Mouse (Mus musculus) E14TG2a.4 (cell line): ENCODE results near the gene Lysmd3.

ENCODE experiments used
- CTCF ChIP-seq: conservative IDR thresholded peaks from 2 replicates; pipeline ENCODE4 v1.5.1; 2014; ENCODE audit warnings: low read length
- POU5F1 ChIP-seq: IDR thresholded peaks from 2 replicates; pipeline ENCODE4 v1.6.1; 2014; ENCODE audit warnings: low read length, borderline replicate concordance

GRCm38 (mm10) chr13:81706311-81706710, 48.8 kb downstream of the Lysmd3 start:
- no peak for TF ChIP-seq CTCF
- TF ChIP-seq POU5F1 = no peak
